Mouse (Mus musculus): ENCODE measurements around the gene Gas6. TPM values are rescaled to one million over a fixed set of nuclear protein-coding genes. Genes with fewer than 3 reads are reported as not detected.

Gene Gas6
- 10 to 100 TPM; 79.3 to 82.1 TPM for total RNA-seq (2021)
- long read RNA-seq, experiment 1, transcript Gas6-201 (15 exons, 2,548 nt): major isoform, 87 of 106 reads
- long read RNA-seq, experiment 1, partial matches to known transcripts: 12 of 106 reads
- long read RNA-seq, experiment 1, other reads (novel, unspliced or antisense): 7 of 106 reads
- long read RNA-seq, experiment 2, transcript Gas6-201 (15 exons, 2,548 nt): major isoform, 91 of 115 reads
- long read RNA-seq, experiment 2, partial matches to known transcripts: 12 of 115 reads
- long read RNA-seq, experiment 2, other reads (novel, unspliced or antisense): 12 of 115 reads

GRCm38 (mm10) chr8:13493858-13494631 lies at the start of gene Gas6:
Gene Gas6, minus strand, starts transcription at chr8:13494490.
- peak; percentile 66 for DNase-seq

- no peak for DNase-seq
Observed at GRCm38 (mm10) chr8:13541526-13541925, 47.2 kb upstream of the Gas6 start.

DNA sequence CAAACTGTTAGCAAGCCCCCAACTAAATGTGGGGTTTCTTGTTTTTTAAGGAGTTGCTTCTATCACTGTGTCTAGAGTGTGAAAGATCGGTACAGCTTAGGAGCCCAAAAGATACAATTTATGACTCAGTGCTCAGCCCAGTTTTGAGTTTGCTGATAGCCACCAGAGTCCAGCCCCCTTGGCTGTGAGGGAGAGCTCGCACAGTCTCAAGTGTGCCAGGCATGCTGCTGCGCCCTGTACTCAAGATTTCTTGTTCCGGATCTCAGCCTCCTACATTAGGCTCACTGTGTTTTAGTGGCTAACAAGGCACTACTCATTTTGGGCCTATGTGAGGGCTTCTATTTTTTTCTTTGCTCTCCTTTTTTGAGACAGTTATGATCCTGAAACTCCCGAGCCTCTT lies 45.8 kb upstream of the Gas6 start:
- DNase-seq: no peak

DNA sequence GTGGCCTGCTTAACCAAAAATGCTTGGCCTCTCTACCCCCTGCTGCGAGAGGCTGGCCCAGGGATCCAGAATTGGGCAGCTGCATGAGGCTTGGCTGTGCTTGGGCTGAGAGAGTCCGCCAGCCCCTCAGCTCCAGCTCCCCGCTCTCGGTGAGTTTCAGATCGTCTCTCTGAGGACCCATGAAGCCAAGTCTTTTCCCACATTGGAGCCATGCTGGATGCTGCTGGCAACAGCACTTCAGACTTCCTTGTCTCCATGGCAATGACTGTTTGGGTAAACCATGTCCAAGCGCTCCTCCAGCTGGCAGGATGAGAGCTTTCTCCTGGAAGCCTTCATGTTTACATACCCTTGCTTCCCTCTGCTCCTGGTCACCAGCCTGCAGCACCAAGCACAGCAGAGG lies 44.5 kb upstream of the Gas6 start:
- peak; percentile 37 for DNase-seq

DNA sequence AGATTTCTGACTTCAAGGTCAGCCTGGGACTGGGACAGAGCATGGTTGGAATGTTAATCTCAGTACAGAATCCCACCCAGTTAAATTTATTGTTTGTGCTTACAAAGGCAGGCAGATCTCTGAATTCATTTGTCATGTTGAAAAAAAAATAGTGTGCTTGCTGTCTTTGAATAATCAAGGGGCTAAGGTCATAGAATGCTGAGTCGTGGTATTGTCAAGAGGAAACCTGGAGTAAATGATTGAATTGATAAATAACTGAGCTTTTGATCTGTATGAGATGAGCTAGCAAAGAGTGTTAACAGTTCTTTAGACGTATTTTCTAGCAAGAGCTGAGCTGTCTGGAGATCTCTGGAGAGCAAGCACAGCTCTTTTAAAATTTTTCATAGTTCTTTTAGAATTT lies 42.8 kb upstream of the Gas6 start:
- DNase-seq: no peak

DNA sequence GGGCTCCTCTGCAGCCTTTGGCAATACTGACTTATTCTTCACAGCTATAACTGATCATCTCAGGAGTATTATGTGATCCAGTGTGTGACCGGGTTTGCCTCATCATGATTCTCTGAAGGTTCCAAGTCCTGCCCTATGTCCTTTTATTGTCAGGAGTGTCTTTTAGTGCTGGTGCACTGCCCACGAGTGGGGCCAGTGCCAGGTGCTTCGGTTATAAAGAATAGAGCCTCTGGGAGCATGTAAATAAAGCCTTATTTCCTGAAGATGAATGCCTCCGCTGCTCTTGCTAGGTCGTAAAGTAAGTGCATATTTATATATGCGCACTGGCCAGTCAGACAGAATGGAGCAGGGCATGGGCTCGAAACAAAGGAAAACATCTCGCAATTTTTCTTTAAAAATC lies 38.8 kb upstream of the Gas6 start:
- no peak for DNase-seq

GRCm38 (mm10) chr8:13531602-13532171 lies 37.4 kb upstream of the Gas6 start:
- no peak for DNase-seq

- peak; percentile 86 for DNase-seq
Observed at GRCm38 (mm10) chr8:13530941-13531340, 36.7 kb upstream of the Gas6 start.

DNA sequence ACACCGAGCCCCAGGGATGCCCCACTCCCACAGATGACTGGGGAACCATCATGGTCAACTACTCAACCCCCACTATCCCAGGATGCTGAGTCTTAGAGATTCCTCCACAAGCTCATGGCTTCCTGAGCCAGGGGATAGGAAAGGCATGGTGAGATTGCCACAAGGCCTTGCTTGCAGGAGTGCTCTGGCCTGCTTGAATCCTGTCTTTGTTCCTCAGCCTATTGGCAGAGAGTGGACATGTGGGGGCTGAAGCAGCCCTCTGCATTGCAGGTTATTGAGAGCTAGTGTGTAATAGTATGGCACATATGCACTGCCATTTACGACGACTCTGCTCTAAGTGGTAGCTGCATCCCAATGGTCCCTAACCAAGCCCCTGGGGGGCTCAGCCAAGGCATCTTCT lies 36.1 kb upstream of the Gas6 start:
- DNase-seq: no peak

GRCm38 (mm10) chr8:13529891-13530316 lies 35.6 kb upstream of the Gas6 start:
- peak; percentile 76 for DNase-seq

DNA sequence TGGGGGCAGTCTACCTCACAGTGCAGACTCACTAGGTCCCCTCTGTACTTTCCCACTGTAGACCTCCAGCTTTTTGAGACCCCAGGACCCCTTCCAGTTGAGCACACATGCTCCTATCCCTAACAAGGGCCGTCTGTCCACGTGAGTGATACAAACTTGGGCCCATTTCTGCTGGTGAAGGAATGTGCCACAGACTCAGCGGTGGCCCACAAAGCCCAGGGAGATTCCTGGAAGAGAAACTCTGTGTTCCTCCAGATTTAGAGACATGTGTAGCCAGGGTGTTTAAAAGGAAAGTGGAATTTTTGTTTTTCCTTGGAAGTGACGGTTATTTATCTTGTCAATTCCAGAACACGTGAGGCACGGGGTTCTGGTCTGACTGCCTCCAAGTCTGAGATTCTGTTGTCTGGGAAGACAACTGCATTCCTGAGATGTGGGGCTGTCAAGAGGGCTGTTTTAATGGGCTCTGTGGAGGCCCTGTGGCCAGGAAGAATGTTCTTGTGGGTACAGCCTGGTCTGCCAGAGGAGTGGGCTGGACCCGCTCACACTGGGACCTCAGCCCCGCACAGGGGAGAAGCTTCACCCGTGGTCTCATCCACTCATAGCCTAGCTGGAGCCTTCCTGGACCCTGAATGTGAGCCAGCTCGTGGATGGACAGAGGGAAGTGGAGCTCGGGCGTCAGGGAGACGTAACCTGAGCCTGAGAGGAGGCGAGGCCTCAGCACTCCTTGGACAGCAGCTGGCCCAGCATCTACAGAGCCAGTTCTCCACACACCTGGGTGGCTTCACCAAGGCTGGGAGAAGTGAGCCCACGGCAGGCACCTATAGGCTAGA lies 34.9 kb upstream of the Gas6 start:
- DNase-seq: peak; percentile 32

DNA sequence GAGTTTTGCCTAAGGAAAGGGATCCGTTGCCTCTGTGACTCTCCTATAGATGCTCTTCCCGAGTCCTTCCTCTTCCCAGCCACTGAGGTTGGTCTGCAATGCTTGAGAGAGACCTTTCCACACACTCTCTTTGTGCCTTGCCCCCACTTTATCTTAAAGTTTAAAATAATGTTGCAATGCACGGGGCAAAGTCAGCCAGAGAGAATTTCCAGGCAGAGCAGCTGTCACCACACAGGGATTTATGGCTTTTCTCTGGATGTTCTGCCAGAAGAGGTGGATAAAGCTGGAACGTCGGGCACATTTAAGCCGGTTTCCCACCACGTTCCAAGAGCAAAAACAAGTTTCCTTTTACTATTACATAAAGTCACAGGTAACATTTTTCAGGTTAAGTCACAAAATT lies 27.1 kb upstream of the Gas6 start:
- DNase-seq: no peak

- no peak for DNase-seq
Observed at GRCm38 (mm10) chr8:13520349-13520748, 26.1 kb upstream of the Gas6 start.

- DNase-seq: no peak
Observed at GRCm38 (mm10) chr8:13519503-13519902, 25.2 kb upstream of the Gas6 start.

DNA sequence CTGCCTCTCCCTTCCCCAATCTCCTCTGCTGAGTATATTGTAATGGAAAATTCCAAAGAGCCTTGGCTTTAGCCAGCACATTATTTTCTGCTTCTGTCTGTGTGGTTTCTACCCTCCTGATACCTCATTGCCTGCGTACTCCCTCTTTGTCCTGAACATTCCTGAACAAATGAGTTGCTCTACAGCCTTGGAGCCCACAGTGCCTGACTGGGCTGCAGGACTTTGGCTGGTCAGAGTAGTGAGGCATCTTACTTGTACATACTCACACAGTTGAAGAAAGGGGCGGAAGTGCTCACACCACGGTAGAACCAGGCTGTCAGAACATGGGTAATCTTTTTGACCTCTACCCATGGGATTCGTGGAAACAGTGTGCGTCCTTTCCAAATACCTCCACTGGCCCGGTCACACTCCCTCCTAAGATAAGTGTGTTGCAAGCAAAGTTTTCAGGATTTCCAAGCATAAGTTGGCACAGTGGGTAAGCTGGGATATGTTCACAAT lies 23.0 kb upstream of the Gas6 start:
- no peak for DNase-seq

GRCm38 (mm10) chr8:13516728-13517127 lies 22.4 kb upstream of the Gas6 start:
- no peak for DNase-seq

- DNase-seq: peak; percentile 40
Observed at GRCm38 (mm10) chr8:13516011-13516442, 21.7 kb upstream of the Gas6 start.

DNA sequence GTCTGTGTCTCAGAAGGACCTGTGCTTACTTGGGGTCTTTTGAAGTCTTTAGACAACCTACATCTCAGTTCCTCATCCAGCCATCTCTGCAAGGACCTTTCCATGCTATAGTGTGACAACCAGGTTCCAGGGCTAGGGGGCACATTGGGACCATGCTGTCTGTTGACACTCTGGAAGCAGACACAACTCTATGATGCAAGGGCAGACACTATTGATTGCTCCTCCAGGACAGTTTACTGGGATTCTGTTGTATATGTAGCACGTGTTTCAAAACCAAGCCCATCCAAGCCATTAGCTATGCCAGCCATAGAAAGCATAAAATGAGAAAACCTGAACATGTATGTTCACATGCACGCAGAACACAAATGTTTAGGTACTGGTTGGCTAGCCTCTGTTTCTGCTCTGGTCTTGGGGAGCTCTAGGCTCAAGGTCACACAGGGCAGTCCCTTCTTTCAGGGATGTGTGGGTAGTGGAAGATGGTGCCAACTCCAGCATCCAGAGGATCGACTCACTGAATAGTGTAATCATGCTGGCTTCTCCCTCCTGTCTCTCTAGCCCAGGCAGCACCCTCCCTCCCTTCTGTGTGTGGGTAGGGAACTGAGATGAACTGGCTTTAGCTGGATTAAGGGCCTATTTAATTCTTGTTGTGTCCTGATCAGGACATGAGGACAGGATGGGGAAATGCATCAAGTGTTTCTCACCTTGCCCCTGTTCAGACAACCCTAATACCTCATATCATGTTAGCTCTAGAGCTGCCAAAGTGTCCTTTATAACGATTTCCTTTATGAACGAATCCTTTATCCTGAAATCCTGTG lies 19.5 kb upstream of the Gas6 start:
- no peak for DNase-seq

GRCm38 (mm10) chr8:13512677-13513076 lies 18.4 kb upstream of the Gas6 start:
- no peak for DNase-seq

DNA sequence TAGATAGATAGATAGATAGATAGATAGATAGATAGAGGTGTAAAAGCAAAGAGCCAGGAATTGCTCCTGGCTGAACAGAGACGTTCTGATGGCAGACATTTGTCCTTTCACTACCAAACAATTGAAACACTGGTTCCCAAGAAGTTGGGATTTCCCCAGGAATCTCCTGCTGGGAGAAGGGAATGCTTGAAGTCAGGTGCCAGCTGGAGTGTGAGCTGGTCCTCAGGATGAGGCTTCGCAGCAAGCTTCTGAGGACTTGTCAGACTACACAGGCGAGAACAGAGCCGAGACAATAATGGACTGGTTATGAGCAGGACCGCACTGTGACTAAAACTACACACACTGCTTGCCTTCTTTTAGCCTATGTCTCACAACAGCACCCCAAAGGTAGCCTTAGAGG lies 17.7 kb upstream of the Gas6 start:
- no peak for DNase-seq

- no peak for DNase-seq
Observed at GRCm38 (mm10) chr8:13507284-13507937, 13.1 kb upstream of the Gas6 start.
